Mouse (Mus musculus) G1E-ER4 (cell line): ENCODE data around the gene Mrto4. TPM values are rescaled to one million over a fixed set of nuclear protein-coding genes. Genes with fewer than 3 reads are reported as not detected.

Source experiments
- GATA1 ChIP-seq: IDR thresholded peaks from one replicate; pipeline ENCODE4 v1.8.0; 2012; ENCODE audit warnings: low read length, inconsistent platforms
- polyA plus RNA-seq: library from polyadenylated mRNA; stranded (reverse); fragments of >175 nt; gene quantifications from 2 replicates; pipeline ENCODE4 v1.2.3, GENCODE M21; 2012

Mrto4 gene
- polyA plus RNA-seq, 1 experiment = 90.9 TPM

GRCm38 (mm10) chr4:139345416-139346019 lies 6.9 kb downstream of the Mrto4 start:
- no peak for TF ChIP-seq GATA1

- TF ChIP-seq GATA1 = no peak
These were observed 8.7 kb downstream of the Mrto4 start for GRCm38 (mm10) chr4:139343718-139344117.

GRCm38 (mm10) chr4:139341556-139342233 lies 10.7 kb downstream of the Mrto4 start:
- no peak for TF ChIP-seq GATA1

- TF ChIP-seq GATA1 = no peak
These were observed 11.5 kb downstream of the Mrto4 start for GRCm38 (mm10) chr4:139340835-139341234.

- TF ChIP-seq GATA1 = no peak
These were observed 14.2 kb downstream of the Mrto4 start for GRCm38 (mm10) chr4:139338145-139338544.

- TF ChIP-seq GATA1 = no peak
These were observed 15.4 kb downstream of the Mrto4 start for GRCm38 (mm10) chr4:139336822-139337483.

- peak; percentile 90 for TF ChIP-seq GATA1
These were observed 16.9 kb downstream of the Mrto4 start for GRCm38 (mm10) chr4:139335507-139335906.

GRCm38 (mm10) chr4:139334631-139335295 lies 17.6 kb downstream of the Mrto4 start:
- TF ChIP-seq GATA1 = no peak

GRCm38 (mm10) chr4:139330605-139331004 lies 21.8 kb downstream of the Mrto4 start:
- no peak for TF ChIP-seq GATA1

GRCm38 (mm10) chr4:139319740-139320139 lies 32.6 kb downstream of the Mrto4 start:
- TF ChIP-seq GATA1 = no peak

GRCm38 (mm10) chr4:139318449-139318848 lies 33.9 kb downstream of the Mrto4 start:
- no peak for TF ChIP-seq GATA1

- TF ChIP-seq GATA1 = no peak
These were observed 39.7 kb downstream of the Mrto4 start for GRCm38 (mm10) chr4:139312632-139313031.

GRCm38 (mm10) chr4:139311707-139312106 lies 40.7 kb downstream of the Mrto4 start:
- no peak for TF ChIP-seq GATA1

GRCm38 (mm10) chr4:139310899-139311701 lies 41.3 kb downstream of the Mrto4 start:
- no peak for TF ChIP-seq GATA1

GRCm38 (mm10) chr4:139310171-139310898 lies 42.0 kb downstream of the Mrto4 start, which contains the start of the genes Pqlc2 and Akr7a5:
Gene Pqlc2, minus strand, starts transcription at chr4:139310708.
Gene Akr7a5, plus strand, starts transcription at chr4:139310744.
- no peak for TF ChIP-seq GATA1
